Mouse (Mus musculus) lung, postnatal 25 days (tissue): ENCODE results near the gene Pdzd2.

Experiments
- DNase-seq: peaks from one replicate; pipeline ENCODE4 v3.0.0; 2022; ENCODE audit warnings: low spot score

The Pdzd2 gene

DNA sequence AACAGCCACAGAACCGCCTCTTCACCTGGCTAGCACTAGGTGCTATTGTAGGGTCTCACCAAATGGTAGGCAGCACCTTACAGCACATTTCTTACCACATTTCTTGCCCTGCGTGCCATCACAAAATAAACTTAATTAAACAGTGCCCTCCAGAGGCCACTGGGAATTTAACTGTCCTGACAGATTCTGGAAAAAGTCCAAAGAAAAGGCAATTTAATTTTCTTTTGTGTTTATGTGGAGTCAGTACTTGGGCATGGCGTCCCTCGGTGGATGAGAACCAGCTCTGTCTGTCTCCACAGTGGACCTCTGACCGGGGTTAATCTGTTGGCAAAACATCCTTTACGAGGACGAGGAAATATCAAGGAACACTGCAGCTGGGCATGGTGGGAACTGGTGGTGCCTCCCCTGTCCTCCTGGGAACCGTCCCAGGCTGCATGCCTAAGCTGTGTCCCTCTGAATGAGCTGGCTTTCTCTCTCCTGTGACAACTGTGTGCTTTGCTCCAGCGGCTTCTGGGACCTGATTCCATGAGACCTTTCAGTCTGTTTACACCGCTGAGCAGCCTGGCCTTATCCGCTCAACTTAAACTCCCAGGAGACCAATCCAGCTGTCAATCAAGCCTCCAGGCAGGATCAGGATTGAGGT is 162.5 kb downstream of the Pdzd2 start:
- peak; percentile 67 for DNase-seq

DNA sequence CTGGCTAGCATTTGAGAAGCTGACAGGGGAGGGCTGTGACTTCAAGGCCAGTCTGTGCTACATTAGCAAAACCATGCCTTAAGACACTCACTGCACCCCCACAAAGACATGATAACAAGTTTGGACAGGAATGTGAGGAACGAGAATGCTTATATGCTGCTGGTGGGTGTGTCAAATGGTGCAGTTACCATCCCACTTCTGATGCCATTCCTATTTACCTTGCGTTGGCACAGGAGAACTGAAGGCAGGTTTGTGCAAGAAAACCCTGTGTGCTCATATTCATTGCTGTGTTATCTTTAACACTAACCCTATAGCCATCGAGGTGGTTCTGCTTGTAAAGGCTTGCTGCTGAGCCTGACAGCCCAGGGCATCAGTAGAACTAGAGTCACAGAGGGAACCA is 166.1 kb downstream of the Pdzd2 start:
- DNase-seq, result no peak

DNA sequence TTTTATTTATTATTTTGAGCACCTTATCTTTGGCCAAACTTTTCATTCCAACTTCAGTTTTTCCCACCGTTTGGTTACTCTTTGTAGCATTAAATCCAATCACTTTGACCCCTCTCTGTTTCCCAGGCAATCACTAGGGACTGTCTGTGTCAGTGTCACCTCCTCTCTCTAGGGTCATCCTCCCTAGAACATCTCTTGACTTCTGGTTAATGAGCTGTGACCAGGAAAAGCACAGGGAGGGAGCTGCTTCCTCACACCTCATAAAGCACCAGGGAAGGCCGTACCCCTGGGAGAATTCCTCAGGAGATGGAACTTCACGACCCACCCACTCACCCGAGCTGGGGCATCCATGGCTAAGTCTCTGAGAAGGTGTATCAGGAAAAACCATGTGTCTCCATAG is 168.6 kb downstream of the Pdzd2 start:
- DNase-seq, result peak; percentile 14

GRCm38 (mm10) chr15:12566637-12567440 is 172.9 kb downstream of the Pdzd2 start:
- no peak for DNase-seq

DNA sequence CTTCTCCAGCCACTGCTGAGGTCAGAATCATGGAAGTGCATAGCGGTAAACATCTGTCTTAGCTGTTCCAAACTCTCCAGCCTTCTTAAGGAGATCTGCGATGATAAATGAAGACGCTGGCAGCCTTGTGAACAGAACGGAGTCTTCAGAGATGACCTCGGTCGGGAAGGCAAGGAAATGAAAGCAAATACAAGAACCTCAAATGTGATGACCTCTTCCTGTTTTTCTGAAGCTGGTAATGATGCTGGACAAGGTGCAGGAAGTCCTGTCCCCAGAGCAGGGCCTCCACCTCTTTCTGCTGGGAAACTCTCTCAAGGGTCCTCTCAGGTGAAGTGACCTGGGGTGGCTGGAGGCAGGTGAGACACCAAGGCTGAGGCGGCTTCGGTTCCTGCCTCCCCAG is 174.4 kb downstream of the Pdzd2 start:
- DNase-seq, result peak; percentile 53

DNA sequence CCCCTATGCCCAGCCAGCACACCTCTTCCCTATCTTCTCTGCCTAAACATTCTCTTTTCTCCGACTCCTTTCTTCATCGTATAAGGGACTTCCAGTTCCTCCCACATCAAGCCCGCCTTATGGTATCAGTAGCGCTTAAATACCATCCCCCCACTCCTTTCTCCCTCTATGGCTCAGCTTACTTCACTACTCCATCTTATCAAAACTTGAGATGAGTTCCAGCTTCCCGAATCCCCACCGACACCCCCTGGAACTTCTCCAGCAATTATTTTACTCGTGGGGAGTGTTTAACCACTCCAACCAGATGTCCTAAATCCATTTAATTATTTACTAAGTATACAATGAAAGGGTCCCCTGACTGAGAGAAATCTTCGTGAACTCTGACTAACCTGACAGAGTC is 179.2 kb downstream of the Pdzd2 start:
- no peak for DNase-seq

DNA sequence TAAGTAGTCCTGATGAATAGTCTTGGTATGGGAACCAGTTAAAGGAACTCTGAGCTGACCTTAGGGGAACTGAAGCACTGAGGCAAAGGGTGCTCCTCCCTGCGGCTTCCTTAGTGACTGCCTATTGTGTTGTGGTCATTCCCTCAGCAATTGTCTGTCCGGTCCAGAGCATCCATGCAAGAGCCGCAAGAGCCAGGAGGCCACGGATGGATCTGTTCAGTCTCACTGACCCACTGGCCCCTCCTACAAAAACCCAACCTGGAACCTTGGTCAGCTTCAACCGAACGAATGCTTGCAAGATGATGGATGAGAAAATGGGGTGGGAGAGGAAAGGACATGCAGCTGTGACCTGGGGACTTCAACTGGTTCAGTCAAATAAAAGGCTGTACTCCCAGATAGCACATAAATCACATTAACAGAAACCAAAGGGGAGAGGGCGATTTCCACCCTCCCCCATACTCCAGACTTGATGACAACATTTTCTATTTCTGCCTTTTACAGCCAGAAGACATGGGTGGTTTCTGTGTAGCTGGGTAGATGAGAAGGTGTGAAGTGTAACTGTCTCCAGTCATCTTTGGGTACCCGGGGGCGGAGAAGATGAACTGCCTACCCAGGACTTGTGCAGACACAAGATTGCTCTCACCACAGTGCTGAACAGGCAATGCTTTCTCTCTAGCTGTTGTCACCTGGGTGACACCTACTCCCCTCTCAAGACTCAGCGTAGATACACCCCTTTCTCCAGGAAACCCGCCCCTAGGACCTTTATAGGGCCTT is 181.9 kb downstream of the Pdzd2 start:
- no peak for DNase-seq

- DNase-seq, result no peak
Observed at GRCm38 (mm10) chr15:12553211-12553610, 186.5 kb downstream of the Pdzd2 start.

- no peak for DNase-seq
Observed at GRCm38 (mm10) chr15:12550919-12551318, 188.8 kb downstream of the Pdzd2 start.

- DNase-seq, result peak; percentile 13
Observed at GRCm38 (mm10) chr15:12550376-12550775, 189.3 kb downstream of the Pdzd2 start.

GRCm38 (mm10) chr15:12549919-12550305 is 189.8 kb downstream of the Pdzd2 start:
- DNase-seq, result peak; percentile 83

GRCm38 (mm10) chr15:12549271-12549918 is 190.3 kb downstream of the Pdzd2 start:
- DNase-seq, result peak; percentile 19

GRCm38 (mm10) chr15:12548696-12549095 is 191.0 kb downstream of the Pdzd2 start:
- DNase-seq, result no peak

DNA sequence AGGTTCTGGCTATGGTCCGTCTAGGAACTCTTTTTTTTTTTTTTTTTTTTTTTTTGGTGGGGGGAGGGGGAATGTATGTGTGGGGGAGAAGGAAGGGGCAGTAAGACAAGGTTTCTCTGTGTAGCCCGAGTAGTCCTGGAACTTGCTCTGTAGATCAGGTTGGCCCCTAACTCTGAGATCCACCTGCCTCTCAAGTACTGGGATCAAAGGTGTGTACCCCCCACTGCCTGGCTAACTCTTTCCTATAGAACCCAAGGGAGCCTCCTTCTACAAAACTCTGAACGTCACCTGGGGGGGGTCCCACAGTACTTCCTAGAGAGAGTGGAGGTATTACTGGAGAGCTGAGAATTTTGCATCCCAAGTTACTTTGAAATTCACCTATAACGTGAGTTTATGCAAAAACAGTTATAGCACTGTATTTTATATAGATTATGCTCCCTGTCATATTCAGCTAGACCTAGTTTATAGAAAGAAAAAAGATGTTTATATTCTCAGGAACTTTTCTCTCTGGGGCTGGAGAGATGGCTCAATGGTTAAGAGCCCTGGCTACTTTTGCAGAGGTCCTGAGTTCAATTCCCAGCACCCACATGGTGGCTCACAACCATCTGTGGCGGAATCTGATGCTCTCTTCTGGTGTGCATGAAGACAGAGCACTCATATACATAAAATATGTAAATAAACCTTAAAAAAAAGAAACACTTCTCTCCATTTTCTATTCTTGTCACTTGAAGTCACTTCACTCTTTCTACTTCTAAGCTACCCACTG is 191.9 kb downstream of the Pdzd2 start:
- DNase-seq, result no peak

GRCm38 (mm10) chr15:12546781-12547180 is 192.9 kb downstream of the Pdzd2 start:
- DNase-seq, result no peak

GRCm38 (mm10) chr15:12545671-12546070 is 194.1 kb downstream of the Pdzd2 start:
- peak; percentile 60 for DNase-seq

GRCm38 (mm10) chr15:12545220-12545619 is 194.5 kb downstream of the Pdzd2 start:
- no peak for DNase-seq

DNA sequence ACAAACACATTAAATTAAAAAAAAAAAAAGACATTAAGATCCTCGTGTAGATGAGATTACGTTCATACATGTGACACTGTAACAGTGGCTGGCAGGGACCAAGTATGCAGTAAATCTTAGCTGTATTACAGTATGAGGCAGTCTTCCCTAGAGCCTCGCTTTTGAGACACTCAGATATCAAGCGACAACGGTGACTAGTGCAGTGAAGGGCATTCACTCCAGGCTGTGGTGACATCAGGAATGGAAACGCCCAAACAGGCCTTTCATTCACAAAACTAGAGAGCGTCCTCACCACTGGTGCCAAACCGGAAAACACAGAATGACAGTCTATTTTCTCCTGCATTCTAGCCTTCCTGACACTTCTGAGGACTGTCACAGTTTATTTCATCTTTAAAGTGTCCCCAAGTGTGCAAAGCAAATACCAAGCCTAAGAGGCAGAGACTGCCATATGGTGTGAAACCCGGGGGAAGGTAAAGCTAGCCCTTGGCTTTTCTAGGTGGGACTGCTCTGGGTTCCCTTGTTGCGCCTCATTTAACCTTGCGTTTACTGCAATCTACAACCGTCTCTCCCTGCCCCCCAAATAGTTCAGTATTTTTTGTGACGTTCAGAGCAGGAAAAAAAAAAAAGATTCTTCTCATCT is 195.9 kb downstream of the Pdzd2 start:
- no peak for DNase-seq

- no peak for DNase-seq
Observed at GRCm38 (mm10) chr15:12542316-12542715, 197.4 kb downstream of the Pdzd2 start.

- DNase-seq, result no peak
Observed at GRCm38 (mm10) chr15:12539618-12540302, 200.0 kb downstream of the Pdzd2 start.
